Comparison of ENCODE assay signal across 25 mouse cellular contexts in the genomic region with DNA sequence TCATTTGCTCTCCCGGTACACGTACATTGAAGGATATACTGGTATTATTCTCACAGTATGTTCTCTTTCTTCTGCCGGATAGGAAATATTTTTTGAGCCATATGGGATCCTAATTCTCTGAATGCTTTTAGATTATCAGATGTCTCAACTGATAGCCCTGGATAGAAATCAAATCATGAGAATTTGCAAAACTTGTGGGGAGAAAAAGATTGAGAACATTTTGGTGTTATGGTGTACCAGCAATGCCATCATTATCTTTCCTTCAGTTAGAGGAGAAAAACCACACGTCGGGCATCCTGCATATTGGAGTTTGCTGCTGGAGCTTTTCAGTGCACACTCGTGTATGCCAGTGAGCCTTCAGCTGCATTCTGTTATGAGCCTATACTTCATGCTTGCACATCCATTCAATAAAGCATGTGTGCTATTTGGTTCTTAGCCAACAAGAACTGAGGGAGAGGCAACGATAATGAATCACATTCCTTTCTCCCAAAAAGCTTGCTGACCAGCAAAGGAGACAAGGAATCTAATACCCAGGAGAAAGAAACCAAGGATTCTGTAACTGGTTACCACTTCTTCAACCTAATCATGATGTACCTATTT.
DNase-seq lines count a peak whose midpoint lies in the region; ATAC-seq and TF ChIP-seq lines count a peak whose summit lies in the region.
"Had no signal": no experiment of that assay in that cellular context is flagged by ENCODE, and none has a peak within 500 bp of the region (broad histone marks: within the 10 kb centered on the region; RNA-seq: fewer than 3 reads in every experiment).

No protein-coding gene starts in this region.

- no peak for TF ChIP-seq CTCF in layer of hippocampus, adult 2 months (conservative IDR thresholded peaks at IDR 0.05)
- TF ChIP-seq CTCF in lung, embryonic 14.5 days (IDR thresholded peaks at IDR 0.05; ENCODE audit: low read depth) = no peak

- intact Hi-C loops in heart, postnatal 10 days (cut with DNase I) = no loop called here

- ATAC-seq in embryonic facial prominence, embryonic 14.5 days (ENCODE audit: low read depth) = no peak
- ATAC-seq in lung, embryonic 14.5 days (ENCODE audit: insufficient read depth) = peak; percentile 63; the same call in 1 of the 2 replicates
- no peak for ATAC-seq in midbrain, embryonic 16.5 days
- ATAC-seq: forebrain, embryonic 16.5 days; hindbrain, embryonic 16.5 days; Patski had no signal

- no peak overlapping the region for H3K4me3 ChIP-seq in embryonic facial prominence, embryonic 14.5 days (ENCODE audit: low read depth, low read length)
- no peak overlapping the region for H3K4me3 ChIP-seq in embryonic facial prominence, embryonic 10.5 days
- H3K4me3 ChIP-seq in layer of hippocampus, adult 2 months = no peak overlapping the region
- H3K4me3 ChIP-seq in lung, embryonic 14.5 days (ENCODE audit: low read depth, low read length) = no peak overlapping the region
- no peak overlapping the region for H3K4me3 ChIP-seq in midbrain, embryonic 16.5 days (ENCODE audit: low read depth, low read length)
- H3K4me3 ChIP-seq: embryonic facial prominence, embryonic 15.5 days; heart, adult 2 months; heart, embryonic 10.5 days; heart, embryonic 13.5 days; hindbrain, embryonic 13.5 days had no signal

- no peaks in the 10 kb centered on the region for H3K36me3 ChIP-seq in embryonic facial prominence, embryonic 14.5 days (ENCODE audit: control insufficient read depth, insufficient read depth, low read length)
- H3K36me3 ChIP-seq in embryonic facial prominence, embryonic 10.5 days (replicated peaks) = no peaks in the 10 kb centered on the region
- H3K36me3 ChIP-seq in lung, embryonic 14.5 days (ENCODE audit: insufficient read depth) = no peaks in the 10 kb centered on the region
- peaks cover 3% of the 10 kb centered on the region; the same call in 1 of the 2 replicates for H3K36me3 ChIP-seq in midbrain, embryonic 16.5 days (ENCODE audit: control insufficient read depth, insufficient read depth, low read length)
- H3K36me3 ChIP-seq: embryonic facial prominence, embryonic 15.5 days; heart, embryonic 10.5 days; heart, embryonic 13.5 days; hindbrain, embryonic 13.5 days had no signal

- H3K27ac ChIP-seq in embryonic facial prominence, embryonic 14.5 days (replicated peaks; ENCODE audit: low read depth, low read length) = no peak overlapping the region
- H3K27ac ChIP-seq in embryonic facial prominence, embryonic 10.5 days (replicated peaks) = no peak overlapping the region
- peak overlapping the region; percentile 83 for H3K27ac ChIP-seq in layer of hippocampus, adult 2 months
- no peak overlapping the region for H3K27ac ChIP-seq in lung, embryonic 14.5 days (ENCODE audit: low read depth)
- no peak overlapping the region for H3K27ac ChIP-seq in midbrain, embryonic 16.5 days (ENCODE audit: low read length)
- H3K27ac ChIP-seq: embryonic facial prominence, embryonic 15.5 days; heart, adult 2 months; heart, embryonic 10.5 days; heart, embryonic 13.5 days; hindbrain, embryonic 13.5 days had no signal

- H3K4me2 ChIP-seq in embryonic facial prominence, embryonic 14.5 days (ENCODE audit: low read depth, low read length) = no peak overlapping the region
- no peak overlapping the region for H3K4me2 ChIP-seq in lung, embryonic 14.5 days
- no peak overlapping the region for H3K4me2 ChIP-seq in midbrain, embryonic 16.5 days (ENCODE audit: low read length)
- H3K4me2 ChIP-seq: embryonic facial prominence, embryonic 15.5 days; heart, embryonic 13.5 days; hindbrain, embryonic 13.5 days had no signal

- WGBS in embryonic facial prominence, embryonic 14.5 days = 65% methylated on average over 7 of the region's 7 CpGs
- 89% methylated on average over 7 of the region's 7 CpGs for WGBS in embryonic facial prominence, embryonic 10.5 days
- 47% methylated on average over 7 of the region's 7 CpGs for WGBS in lung, embryonic 14.5 days
- 80% methylated on average over 7 of the region's 7 CpGs for WGBS in midbrain, embryonic 16.5 days

- no peak overlapping the region for H3K9ac ChIP-seq in embryonic facial prominence, embryonic 14.5 days (ENCODE audit: low read depth, low read length)
- H3K9ac ChIP-seq in lung, embryonic 14.5 days = no peak overlapping the region
- no peak overlapping the region for H3K9ac ChIP-seq in midbrain, embryonic 16.5 days (ENCODE audit: low read depth, low read length)
- H3K9ac ChIP-seq: embryonic facial prominence, embryonic 15.5 days; heart, embryonic 13.5 days; hindbrain, embryonic 13.5 days had no signal

- no peaks in the 10 kb centered on the region for H3K4me1 ChIP-seq in embryonic facial prominence, embryonic 14.5 days (ENCODE audit: control insufficient read depth, insufficient read depth, low read length)
- no peaks in the 10 kb centered on the region for H3K4me1 ChIP-seq in embryonic facial prominence, embryonic 10.5 days
- H3K4me1 ChIP-seq in lung, embryonic 14.5 days (ENCODE audit: insufficient read depth) = no peaks in the 10 kb centered on the region
- H3K4me1 ChIP-seq in midbrain, embryonic 16.5 days (ENCODE audit: control insufficient read depth, insufficient read depth, low read length) = peaks cover 3% of the 10 kb centered on the region; the same call in 1 of the 2 replicates
- H3K4me1 ChIP-seq: embryonic facial prominence, embryonic 15.5 days; heart, embryonic 10.5 days; heart, embryonic 13.5 days; hindbrain, embryonic 13.5 days had no signal

- no peaks in the 10 kb centered on the region for H3K27me3 ChIP-seq in embryonic facial prominence, embryonic 14.5 days (replicated peaks; ENCODE audit: control insufficient read depth, insufficient read depth, low read length)
- H3K27me3 ChIP-seq in embryonic facial prominence, embryonic 10.5 days (replicated peaks; ENCODE audit: low read depth, poor library complexity, severe bottlenecking) = no peaks in the 10 kb centered on the region
- no peaks in the 10 kb centered on the region for H3K27me3 ChIP-seq in lung, embryonic 14.5 days (ENCODE audit: insufficient read depth, low read length)
- H3K27me3 ChIP-seq in midbrain, embryonic 16.5 days (ENCODE audit: control insufficient read depth, insufficient read depth, low read depth, low read length) = no peaks in the 10 kb centered on the region
- H3K27me3 ChIP-seq: embryonic facial prominence, embryonic 15.5 days; heart, embryonic 13.5 days; hindbrain, embryonic 13.5 days had no signal

- H3K9me3 ChIP-seq in embryonic facial prominence, embryonic 14.5 days (ENCODE audit: control insufficient read depth, low read length) = no peaks in the 10 kb centered on the region
- 0 out of 2 replicates have a peak, but pooled peaks cover 3% of the 10 kb centered on the region for H3K9me3 ChIP-seq in embryonic facial prominence, embryonic 10.5 days
- no peaks in the 10 kb centered on the region for H3K9me3 ChIP-seq in lung, embryonic 14.5 days (ENCODE audit: low read depth, low read length)
- H3K9me3 ChIP-seq in midbrain, embryonic 16.5 days (replicated peaks; ENCODE audit: control insufficient read depth, low read length, poor library complexity, severe bottlenecking) = no peaks in the 10 kb centered on the region; the same call in 1 of the 2 replicates
- H3K9me3 ChIP-seq: embryonic facial prominence, embryonic 15.5 days; heart, embryonic 10.5 days; hindbrain, embryonic 13.5 days had no signal

- DNase-seq in embryonic facial prominence, embryonic 14.5 days (ENCODE audit: low spot score) = peak; percentile 26
- DNase-seq in embryonic facial prominence, embryonic 10.5 days (ENCODE audit: low spot score) = no peak
- DNase-seq in layer of hippocampus, adult 2 months (ENCODE audit: low spot score in 2 of 2) = peak in 1 of 2 experiments; percentile 46
- no peak for DNase-seq in layer of hippocampus, postnatal 25 days (ENCODE audit: extremely low spot score in 1 of 2, low spot score in 1 of 2)
- peak; percentile 67 for DNase-seq in lung, embryonic 14.5 days
- no peak for DNase-seq in lung, postnatal 14 days
- no peak for DNase-seq in heart, postnatal 10 days
- DNase-seq: adrenal gland, postnatal 10 days; adrenal gland, postnatal 36 days; cerebellum, adult 11-12 months; cerebellum, adult 8-10 months; cerebellum, postnatal 10 days; cerebellum, postnatal 36 days; embryo, embryonic 11 days; gastrocnemius, postnatal 10 days; gastrocnemius, postnatal 36 days; heart, adult 2 months had no signal

Comparison
In these comparisons a context has a peak if more than half of its experiments do, and no peak if none do; other contexts are left out.
1. DNase-seq: peak in embryonic facial prominence, embryonic 14.5 days (single experiment) and lung, embryonic 14.5 days (single experiment); none in embryonic facial prominence, embryonic 10.5 days (single experiment), layer of hippocampus, postnatal 25 days (0 of 2), lung, postnatal 14 days (single experiment) and heart, postnatal 10 days (0 of 2).